Mouse (Mus musculus) lung, adult 2 months (tissue): Measurements from ENCODE around the gene Fam234a.

Experiments
- CTCF ChIP-seq: fragments of 200-500 bp; IDR thresholded peaks from 2 replicates; pipeline ENCODE4 v1.5.1; 2011; ENCODE audit warnings: mild to moderate bottlenecking, low read length, control low read depth; ENCODE audit not compliant: insufficient read depth
- POLR2A ChIP-seq: fragments of 200-500 bp; IDR thresholded peaks from 2 replicates; pipeline ENCODE4 v1.6.1; 2011; ENCODE audit warnings: low read depth, mild to moderate bottlenecking, control low read depth, low read length, borderline replicate concordance; ENCODE audit errors: extremely low read depth

- TF ChIP-seq CTCF = no peak
- no peak for TF ChIP-seq POLR2A
These were observed 55.8 kb downstream of the Fam234a start for GRCm38 (mm10) chr17:26188091-26188805.
